Mouse (Mus musculus) B cell, adult (primary cell): Measurements from ENCODE around the gene Actr2. TPM values are rescaled to one million over a fixed set of nuclear protein-coding genes. Genes with fewer than 3 reads are reported as not detected.

Experiments used
- total RNA-seq: library from RNA; stranded (reverse); gene quantifications from 4 replicates; pipeline ENCODE4 v1.2.4, GENCODE M21; 2023; ENCODE audit not compliant: inconsistent age

Actr2 gene
- total RNA-seq = 312 to 324 TPM (median 320 TPM) in 4 replicates

DNA sequence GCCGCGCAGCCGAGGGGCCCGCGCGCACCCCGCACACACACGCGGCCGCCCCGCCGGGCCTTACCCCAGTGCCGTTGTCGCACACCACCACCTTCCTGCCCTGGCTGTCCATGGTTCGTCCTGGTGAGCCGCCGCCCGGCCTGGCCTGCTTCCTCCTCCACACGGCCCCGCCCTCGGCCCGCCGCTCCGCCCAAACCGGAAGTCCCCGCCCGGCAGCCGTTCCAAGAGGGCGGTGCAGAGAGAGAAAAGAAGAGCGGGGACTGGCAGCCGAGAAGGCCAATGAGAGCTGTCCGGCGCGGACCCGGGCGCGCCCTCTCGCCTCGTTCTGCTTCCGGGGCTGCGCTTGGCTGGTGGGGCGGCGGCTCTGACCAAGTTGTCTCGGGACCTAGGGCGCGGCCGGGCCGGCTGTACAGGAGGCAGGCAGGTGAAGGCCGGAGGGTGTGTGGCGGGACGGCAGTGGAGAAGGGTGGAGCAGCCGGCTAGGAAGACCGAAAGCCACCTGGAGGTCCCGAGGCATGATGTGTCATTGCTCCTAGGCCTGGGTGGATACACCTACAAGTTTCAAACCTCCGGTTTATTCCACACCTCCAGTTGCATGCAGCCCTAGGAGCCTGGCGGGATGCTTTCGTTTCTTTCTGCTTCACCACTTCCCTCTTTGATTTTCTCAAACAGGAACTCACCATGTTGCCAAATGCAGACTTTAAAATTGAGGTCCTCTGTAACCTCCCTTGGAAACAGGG lies at the start of gene Actr2:
Actr2 (minus strand) TSS at position 173 of the 740 bp plus-strand sequence.

Other genes with a start within 250 kb of the Actr2 start
- gene Spred2, start 188.5 kb downstream of the Actr2 start, total RNA-seq = 5.6 to 7.7 TPM (median 6.0 TPM) in 4 replicates
- 84.9 to 87.5 TPM (median 85.3 TPM) in 4 replicates for gene Rab1a, start 88.5 kb upstream of the Actr2 start, total RNA-seq
- gene Cep68, start 136.5 kb upstream of the Actr2 start, total RNA-seq = 33.3 to 40.3 TPM (median 35.3 TPM) in 4 replicates
- gene Slc1a4, start 219.8 kb upstream of the Actr2 start, total RNA-seq = 0.51 to 0.93 TPM (median 0.63 TPM) in 4 replicates